Mouse (Mus musculus): ENCODE data around the gene Cx3cr1.

Cx3cr1 gene

DNA sequence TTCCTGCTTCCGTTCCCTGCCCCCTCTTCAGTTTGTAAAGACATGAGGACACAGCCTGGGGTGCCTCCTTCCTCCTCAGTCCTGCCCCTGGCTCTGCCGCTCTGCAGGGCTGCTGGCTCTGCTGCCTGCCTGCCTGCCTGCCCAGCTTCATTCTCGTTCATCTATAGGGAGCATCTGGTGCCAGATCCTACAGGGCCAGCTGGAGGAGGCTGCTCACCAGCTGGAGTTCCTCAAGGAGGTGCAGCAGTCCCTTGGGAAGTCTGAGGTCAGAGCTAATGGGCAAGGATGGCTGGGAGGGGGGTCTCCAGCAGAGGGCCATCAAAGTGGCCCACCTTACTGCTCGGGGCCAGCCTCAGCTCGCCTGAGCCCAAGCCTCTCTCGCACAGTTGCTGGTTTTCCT lies 119.2 kb downstream of the Cx3cr1 start:
- in situ Hi-C loops (cut with MboI; ENCODE audit: low sequenced_read_pairs): no loop called here

DNA sequence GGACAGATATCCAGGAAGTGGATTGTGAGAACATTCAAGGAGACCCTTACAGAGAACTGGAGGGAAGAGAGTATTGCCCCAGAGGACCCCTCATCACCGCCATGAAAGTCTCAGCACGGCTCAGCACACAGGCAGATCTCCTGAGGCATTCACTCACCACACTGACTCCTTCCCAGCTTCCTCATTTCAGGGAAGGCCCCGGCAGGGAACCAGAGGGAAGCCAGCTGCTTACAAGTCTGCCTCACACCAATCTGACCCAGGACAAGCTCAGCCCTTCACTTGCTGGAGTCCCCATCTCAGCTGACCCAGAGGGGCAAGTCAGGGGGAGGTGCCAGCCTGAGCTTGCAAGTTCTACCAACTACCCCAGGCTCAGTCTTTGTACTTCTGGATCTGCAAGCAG lies 120.9 kb downstream of the Cx3cr1 start:
- in situ Hi-C loops (cut with MboI; ENCODE audit: low sequenced_read_pairs): no loop called here

DNA sequence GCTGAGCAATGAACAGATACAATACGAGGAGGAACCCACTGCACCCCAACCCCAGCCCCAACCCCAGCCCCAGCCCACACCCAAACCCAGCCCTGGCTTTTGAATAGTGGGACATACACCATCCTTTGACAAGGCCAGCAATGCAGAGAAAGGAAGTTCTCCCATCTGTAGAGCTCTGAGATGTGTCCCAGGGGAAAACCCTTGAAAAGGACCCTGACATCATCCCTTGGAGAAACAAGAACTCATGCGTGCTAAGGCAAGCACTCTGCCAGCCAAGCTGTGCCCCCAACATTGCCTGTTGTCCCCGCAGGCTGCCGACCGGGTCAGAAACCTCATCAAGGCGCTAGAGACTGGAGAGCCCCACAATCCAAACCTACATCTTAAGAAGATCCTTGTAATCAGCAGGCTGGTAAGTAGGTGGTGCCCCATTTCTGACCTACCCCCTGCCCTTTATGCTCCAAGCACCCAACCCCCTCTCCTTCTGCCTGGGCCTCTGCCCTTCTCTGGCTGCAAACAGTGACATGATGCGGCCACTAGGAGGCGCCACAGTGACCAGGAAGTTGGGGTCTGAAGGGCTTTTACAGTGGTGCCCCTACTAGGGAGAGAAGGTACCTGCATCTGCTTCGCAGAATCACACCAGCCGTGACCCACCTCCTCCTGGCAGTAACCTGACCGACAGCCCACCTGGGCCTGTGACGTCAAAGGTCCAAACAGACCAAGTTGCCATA lies 124.3 kb downstream of the Cx3cr1 start:
- in situ Hi-C loops (cut with MboI; ENCODE audit: low sequenced_read_pairs): no loop called here

DNA sequence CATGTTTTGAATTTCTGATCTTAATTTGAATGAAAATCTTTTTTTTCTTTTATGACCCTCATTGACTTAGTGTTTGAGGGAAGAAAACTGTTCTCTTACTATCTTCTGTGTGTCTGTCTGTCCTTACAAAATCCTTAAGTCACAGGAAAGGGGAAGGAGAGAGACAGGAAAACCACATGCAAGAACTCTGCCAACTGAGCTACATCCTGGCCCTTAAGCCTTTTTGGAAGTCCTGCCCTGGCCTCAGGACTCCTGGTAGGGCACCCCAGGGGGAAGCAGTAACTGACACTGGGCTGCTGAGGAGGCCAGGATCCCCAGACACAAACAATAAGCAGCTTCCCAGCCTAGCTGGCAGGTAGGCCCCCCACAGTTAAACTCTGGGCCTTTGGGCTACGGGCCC lies 126.4 kb downstream of the Cx3cr1 start:
- in situ Hi-C loops (cut with MboI; ENCODE audit: low sequenced_read_pairs): no loop called here

DNA sequence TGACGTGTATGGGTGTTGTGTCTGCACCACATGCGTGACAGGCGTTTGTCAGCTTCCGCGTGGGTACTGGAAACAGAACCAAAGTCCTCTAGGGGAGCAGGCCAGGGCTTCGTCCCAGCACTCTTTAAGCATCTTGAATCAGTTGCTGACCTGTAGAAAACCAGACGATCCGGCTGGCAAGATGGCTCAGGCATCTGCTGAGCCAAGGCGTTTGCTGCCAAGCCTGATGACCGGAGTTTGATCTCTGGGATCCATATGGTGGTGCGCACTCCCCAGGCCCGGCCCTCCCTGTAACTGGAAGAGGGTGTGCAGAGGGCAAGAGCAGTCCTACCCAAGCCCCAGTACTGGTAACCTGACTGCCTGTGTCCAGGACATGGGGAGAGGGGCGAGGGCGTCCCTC lies 127.8 kb downstream of the Cx3cr1 start:
- in situ Hi-C loops (cut with MboI; ENCODE audit: low sequenced_read_pairs): no loop called here

DNA sequence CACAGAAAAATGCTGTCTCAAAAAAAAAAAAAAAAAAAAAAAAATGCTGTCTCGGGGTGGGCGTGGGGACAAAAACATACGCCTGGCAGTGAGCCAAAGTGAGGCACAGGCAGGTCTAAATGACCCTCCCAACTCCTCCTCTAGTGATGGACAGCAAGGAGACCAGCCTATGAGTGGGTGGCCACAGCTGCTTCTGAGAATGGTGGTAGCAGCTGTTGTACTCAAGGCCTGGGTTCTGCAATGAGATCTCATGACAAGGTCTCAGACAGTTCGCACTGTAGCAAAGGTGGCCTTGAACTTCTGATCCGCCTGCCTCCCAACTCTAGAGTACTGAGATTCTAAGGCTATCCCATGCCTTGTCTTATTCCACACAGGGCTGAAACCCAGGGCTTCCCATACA lies 128.3 kb downstream of the Cx3cr1 start:
- in situ Hi-C loops (cut with MboI; ENCODE audit: low sequenced_read_pairs): no loop called here

DNA sequence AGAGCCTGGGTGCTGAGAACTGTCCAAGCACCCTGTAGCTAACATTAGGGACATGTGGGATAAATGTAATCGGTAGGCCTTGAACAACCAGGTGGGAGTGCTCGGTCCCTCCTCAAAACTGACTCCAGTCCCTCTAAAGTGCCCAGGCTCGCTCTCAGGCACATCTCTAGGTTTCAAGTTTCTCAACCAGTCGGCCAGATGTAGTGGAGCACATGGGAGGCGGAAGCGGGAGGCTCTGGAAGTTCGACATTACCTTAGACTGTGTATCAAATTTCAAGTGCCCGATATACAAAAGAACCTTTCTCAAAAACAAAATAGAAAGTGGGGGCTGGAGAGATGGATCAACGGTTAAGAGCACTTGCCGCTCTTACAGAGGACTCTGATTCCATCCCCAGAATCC lies 130.0 kb downstream of the Cx3cr1 start:
- in situ Hi-C loops (cut with MboI; ENCODE audit: low sequenced_read_pairs): no loop called here

DNA sequence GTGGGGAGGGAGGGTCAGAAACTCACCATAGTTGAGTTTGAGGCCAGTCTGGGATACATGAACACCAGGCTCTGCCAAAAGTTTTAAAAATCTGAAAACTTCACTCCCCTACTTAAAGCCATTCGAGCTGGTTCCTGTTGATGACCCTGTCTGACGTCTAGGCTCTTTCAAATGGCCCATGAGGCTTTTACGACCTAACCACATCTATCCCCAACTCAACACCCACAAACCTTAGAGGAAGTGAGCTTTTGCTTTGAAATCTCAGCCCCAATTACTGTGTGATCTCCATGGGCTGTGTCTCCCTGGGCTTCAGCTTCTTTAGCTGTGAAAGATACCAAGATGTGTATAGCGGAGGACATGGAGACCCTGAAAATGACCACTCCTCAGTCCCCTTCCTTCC lies 131.2 kb downstream of the Cx3cr1 start:
- in situ Hi-C loops (cut with MboI; ENCODE audit: low sequenced_read_pairs): no loop called here

DNA sequence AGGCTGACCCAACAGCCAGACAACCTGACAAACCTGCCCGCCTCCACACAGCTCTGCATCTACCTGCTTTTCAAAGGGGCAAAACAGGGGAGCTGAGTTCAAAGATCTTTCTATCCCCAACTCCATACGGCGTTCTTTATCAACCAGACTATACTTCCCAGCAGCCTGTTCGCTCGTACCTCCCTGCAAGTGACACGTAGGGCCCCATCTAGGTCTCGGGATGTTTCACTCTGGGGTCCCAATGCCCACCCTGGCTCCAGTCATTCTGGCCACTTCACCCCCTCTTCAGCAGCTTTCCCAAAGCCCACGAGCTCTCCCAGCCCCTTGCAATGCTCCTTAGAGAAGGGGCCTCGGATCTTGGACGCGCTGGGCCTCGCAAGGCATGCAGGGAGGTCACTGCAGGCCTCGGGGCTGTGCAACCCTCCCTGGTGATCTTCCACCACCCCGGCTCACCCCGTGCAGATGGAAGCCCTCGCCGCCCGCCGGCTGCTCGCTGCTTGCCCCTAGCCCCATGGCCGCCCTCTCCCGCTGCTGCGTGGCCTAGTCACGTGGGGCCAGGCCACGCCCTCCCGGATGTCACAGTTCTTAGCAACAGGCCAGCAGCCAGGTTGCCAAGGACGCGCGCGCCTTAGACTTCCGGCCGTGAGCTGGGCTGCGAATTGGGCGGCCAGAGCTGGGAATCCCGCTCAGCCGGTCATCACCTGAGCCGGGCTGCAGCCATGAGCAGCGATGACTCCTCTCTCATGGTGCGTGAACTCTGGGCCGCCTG lies 132.5 kb downstream of the Cx3cr1 start, which contains the start of the genes Gorasp1 and Ttc21a:
TSS of gene Gorasp1 (minus strand) at position 561 of the 769 bp plus-strand sequence.
TSS of gene Ttc21a (plus strand) at position 602 of the 769 bp plus-strand sequence.
- in situ Hi-C loops (cut with MboI; ENCODE audit: low sequenced_read_pairs): no loop called here

DNA sequence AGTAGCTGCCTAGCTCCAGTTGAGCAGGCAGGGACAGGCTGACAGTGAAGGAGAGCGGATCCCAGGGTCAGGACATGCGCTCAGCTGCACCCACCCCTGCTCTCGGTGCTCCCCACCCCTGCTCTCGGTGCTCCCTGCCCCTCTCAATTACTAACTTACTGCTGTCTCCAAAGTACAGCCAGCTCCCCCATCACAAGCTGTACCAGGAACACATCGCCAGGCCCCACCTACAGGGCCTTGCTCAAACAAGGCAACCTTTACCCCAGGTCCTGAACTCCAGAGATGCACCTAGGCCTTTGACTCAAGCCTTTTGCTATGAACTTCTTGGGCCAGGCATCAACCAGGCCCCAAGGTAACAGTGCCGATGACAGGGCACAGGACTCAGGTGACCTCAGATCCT lies 136.0 kb downstream of the Cx3cr1 start:
- in situ Hi-C loops (cut with MboI; ENCODE audit: low sequenced_read_pairs): no loop called here

DNA sequence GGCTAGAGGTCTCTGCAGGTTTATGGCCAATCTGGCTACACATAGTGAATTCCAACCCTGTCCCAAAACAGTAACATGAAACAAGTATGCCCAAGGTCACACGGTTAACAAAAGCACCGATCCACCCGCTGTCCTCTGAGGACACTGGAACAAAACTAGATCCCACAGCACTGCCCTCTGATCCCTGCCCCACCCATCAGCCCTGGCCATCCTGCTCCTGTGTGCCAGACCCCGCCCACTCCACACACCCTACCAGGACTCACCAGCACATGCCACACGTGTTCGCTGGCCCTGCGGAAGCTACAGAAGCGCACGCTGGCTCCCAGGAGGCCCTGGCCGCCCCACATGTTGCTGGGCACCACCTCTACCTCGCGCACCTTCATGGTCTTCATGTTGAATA lies 137.3 kb downstream of the Cx3cr1 start:
- in situ Hi-C loops (cut with MboI; ENCODE audit: low sequenced_read_pairs): no loop called here

DNA sequence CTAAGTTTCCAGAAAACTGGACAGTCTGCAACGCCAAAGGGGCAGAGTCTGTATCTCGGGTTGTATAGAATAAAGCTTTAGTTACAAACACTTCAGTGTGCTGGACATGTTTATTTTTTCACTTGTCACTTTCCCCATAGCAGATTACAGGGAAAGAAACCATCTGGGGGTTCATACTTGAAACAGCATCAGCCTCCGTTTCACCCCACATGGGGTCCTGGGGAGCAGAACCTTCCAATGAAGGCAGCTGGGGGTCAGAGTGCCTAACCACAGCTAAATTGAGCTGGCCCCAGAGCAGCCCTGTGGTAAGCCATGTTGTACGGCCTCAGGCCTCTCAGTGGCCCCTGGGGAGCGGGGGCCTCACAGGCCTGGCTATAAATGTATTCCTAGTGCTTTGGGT lies 143.2 kb downstream of the Cx3cr1 start:
- in situ Hi-C loops (cut with MboI; ENCODE audit: low sequenced_read_pairs): no loop called here

DNA sequence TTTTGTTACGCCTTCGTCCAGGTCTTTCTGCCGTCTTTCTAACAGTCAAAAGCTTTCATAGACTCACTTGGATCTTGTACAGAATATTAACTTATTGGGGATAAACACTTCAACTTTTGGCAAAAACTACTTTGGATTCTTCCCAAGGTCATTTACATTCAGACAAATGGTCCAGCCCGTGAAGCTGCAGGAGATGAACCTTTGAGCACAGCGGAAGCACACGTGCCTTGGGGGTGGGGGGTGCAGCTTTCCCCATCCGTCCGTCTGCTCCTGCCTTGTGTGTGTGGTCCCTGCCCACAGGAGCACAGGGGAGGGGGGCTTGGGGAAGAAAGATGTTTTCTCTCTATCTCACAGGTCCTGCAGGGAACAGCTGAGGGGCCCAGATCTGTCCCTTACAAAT lies 143.9 kb downstream of the Cx3cr1 start:
- in situ Hi-C loops (cut with MboI; ENCODE audit: low sequenced_read_pairs): no loop called here

DNA sequence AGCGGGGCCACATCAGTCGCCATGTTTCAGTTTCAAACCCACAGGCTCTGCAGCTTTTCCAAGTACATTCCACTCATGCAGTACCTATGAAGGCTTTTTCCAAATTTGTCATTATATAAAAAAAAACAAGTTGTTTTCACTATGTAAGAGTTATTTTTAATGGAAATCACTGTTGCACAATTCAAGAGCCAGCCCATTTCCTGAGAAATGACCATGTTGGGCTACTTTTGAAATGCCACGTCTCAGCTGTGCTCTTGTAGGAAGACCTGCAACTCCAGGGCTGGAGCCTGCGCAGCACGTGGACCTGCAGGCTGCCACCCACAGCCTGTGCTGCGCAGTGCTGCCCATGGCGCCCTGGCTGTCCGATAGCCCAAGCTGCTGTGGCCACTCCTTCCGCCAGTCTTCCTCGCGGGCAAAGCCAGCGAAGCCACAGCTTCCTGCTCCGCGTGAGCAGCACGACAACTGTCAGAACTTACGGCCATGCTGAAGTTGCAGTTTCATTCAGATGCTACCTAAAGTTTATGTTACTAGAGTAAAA lies 144.5 kb downstream of the Cx3cr1 start:
- in situ Hi-C loops (cut with MboI; ENCODE audit: low sequenced_read_pairs): no loop called here

DNA sequence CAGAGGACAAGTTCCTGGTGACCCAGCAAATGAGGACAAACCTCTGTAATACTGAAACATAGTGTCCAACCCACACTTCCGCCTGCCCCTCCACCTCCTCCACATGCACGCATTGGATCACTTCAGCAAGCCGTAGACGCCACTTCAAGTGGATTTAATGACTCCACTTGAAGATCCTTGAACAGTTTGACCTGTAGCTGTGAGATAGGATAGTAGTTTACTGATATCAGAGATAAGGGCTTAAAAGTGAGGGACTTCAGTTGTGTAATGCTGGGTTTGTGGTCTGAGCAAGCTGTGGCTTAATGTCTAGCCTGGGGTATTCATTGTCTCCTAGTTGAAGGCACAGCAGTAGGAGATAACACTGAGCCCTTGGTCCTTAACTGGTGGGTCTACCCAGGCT lies 146.2 kb downstream of the Cx3cr1 start:
- in situ Hi-C loops (cut with MboI; ENCODE audit: low sequenced_read_pairs): no loop called here

DNA sequence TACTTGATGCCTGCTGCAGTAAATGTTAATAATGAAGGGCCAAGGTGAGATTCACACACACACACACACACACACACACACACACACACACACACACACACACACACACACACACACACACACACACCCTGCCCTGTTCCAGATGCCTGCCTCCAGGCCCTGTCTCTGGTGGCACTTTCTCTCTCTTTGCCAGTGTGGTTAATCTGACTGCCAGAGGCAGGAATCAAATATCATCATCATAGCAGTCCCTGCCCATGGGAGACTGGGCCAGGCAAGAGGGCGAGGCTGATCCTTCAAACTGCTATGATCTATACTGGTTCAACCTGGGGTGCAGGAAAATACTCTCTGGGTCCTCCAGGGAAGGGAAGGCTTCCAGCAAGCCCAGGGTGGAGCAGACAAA lies 149.8 kb downstream of the Cx3cr1 start:
- in situ Hi-C loops (cut with MboI; ENCODE audit: low sequenced_read_pairs): no loop called here

DNA sequence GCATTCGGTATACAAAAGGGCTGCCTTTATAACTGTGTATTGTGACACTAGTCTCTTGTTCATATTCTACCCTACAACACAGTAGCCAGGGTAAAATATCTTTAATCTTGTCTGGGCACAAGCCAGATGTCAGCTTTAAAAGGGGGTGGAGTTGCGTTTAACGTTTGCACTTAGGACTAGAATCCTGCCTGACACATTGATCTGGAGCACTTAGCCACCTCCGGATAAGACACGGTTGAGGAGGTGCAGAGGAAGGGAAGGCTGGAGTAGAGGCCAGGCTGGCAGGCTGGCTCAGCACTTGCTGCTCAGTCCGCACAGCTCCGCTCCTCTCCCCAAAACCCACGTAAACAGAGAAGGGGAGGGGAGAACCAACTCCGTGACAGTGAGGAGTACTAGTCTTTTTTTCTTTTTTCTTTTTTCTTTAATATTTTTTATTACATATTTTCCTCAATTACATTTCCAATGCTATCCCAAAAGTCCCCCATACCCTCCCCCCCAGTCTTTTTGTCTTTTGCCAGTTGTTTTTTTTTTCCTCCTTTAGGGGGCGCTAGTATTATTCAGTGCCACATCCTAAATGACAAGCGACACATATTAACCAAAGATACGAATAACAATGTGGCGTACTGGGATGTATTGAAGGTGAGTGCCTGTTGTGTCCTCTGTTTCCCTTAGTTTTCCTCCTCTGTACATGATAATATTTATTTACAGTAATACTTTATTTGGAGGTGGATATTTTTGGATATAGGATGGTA lies 156.4 kb downstream of the Cx3cr1 start:
- in situ Hi-C loops (cut with MboI; ENCODE audit: low sequenced_read_pairs): no loop called here

DNA sequence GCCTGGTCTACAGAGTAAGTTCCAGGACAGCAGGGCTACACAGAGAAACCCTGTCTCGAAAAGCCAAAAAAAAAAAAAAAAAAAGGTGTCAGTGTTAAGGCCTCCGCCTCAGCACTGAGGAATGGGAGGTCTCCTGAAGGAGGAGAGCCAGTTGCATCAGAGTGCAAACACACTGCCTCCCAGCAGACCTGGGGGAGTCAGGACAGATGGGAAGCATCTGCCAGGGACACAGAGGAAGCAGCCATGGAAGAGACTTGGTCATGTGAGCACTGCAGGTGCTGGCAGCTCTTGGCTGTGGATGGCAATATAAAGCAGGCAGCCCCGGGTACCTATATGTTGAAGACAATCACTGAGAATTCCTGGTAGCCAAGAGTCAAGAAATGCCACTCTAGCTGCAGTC lies 159.7 kb downstream of the Cx3cr1 start:
- in situ Hi-C loops (cut with MboI; ENCODE audit: low sequenced_read_pairs): no loop called here

DNA sequence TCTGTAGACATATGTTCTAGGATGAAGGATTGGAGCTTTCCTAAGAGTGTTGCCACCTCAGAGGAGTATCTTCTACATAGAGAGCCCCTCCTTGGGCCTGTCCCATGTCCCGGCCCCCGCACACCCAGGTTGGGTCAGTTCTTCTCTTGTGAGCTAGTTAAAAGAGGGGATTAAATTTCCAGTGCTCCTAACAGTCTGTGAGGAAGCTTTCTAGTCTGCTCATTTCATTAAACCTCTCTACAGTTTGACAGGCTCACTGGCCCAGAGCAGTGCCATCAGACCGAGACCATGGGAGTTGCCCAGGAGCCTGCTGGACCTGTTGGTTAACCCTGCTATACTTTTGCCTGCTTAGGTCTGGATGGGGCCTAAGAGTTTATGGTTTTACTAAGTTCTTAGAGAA lies 161.0 kb downstream of the Cx3cr1 start:
- in situ Hi-C loops (cut with MboI; ENCODE audit: low sequenced_read_pairs): no loop called here

DNA sequence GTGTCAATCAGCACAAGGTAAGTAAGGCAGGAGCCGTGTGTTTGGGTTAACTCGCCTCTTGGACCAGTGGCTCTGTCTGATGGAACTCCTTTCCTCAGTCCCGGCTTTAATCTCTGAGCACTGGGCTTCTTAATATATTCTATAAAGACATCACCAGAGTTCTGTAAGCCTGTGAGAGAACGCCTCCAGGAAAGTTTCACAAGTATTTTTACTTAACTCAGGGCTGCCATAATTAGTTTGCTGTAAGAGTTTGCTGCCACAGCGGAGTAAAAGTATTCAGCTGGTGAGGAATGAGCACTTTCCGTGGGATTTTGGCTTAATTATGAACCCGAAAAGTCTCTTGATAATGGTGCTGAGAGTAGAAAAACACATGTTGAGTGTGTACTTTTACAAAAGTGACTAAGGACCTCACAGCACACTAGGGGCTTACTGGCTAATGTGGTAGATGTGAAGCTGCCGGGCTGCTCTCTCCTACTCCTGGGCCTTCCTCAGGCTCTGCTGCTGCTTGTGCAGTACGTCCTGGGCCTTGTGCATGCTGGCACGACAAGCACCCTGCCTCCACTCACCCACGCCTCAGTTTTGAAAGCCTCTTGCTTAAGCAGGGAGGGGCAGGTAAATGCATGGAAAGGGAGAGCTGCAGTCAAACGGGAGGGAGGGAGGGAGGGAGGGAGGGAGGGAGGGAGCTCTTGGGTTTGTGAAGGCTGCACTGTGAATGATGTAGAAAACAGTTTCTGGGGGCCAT lies 167.1 kb downstream of the Cx3cr1 start:
- in situ Hi-C loops (cut with MboI; ENCODE audit: low sequenced_read_pairs): no loop called here

DNA sequence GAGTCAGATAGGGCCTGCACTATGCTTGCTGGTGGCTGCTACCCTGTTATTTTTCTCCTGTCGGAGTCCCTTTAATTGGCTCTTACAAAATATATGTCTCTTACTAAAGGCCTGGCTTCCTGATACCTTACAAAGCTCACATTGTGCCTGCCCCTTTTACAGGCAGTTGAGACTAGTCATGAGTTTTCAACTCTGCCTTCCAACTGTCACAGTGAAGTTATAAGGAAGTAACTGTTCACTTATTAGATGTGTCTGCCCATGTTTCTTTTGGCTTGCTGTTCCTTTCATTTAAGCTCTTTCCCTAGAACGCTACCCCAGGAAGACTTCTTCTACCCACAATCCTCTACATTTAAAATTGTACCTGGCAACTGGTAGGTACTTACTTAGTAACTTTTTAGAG lies 170.2 kb downstream of the Cx3cr1 start:
- in situ Hi-C loops (cut with MboI; ENCODE audit: low sequenced_read_pairs): loop anchor here (10.0 kb wide), 1 partner anchor 105 kb away; no protein-coding TSS in a partner anchor
